Mouse (Mus musculus) kidney, postnatal 14 days (tissue): ENCODE measurements around the gene Rassf8.
A peak's percentile ranks its signal among the peaks of the same experiment; 100 is the strongest.

Experiments used
- DNase-seq: peaks from one replicate; pipeline ENCODE4 v3.0.0; 2022; ENCODE audit warnings: mixed read lengths

The Rassf8 gene

DNA sequence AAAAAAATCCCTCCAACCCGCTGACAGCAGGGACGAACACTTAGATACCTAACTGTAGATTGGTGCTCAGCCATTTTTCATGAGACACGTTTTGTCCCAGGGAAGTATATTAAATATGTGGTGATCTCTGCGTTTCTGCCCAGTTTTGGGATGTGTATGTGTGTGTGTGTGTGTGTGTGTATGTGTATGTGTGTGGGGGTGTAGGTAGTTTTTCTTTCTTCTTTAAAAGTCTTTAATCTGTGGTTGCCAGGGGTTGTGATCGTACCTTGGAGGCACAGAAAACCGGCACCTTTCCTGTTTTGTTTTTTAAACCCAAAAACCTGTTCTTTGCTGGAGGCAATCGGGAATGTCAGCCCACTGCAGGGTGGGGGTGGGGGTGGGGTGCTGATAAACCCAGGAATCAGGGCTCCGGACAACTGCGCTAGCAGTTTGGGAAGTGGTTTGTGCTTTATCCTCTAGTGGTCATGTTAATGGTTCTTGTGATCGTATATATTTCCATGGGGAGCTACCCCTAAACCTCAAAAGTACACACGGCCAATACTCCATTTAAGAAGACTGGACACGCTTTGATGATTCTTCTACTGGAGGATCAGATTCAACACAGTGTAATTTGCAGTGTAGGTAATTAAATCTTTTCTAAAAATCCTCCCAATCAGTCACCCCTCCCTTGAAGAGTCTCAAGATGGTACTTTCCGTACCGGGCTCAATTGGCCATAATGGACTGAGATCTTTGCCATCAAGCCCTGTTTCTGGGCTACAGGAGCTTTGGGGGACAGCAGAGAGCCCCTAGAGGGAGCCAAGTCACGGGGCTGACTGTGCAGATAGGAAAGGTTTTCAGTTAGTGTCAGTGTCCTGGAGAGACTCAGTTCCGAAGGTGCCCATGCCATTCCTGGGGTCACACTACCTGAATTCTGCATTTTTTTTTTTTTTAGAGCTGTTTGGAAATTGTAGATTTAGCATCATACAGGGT lies 1.4 kb downstream of the Rassf8 start:
- peak; percentile 38 for DNase-seq

DNA sequence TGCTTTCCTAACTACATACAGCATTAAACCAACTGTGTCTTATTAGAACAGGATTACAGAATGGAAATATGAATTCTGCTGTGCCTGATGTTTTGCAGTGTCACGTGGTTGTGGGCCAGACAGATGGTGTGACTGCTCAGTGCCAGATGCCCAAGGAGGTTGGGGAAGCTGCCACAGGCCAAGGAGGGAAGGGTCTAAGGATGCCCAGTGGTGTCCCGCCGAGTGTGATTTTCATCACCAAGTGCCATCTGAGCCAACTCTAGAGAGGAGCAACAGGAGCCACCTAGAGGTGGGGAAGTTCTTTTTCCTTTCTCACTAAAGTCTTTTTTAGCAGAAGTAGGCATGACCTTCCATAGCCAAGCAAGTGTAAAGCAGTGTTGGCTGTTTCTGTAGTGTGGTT lies 3.8 kb downstream of the Rassf8 start:
- no peak for DNase-seq

DNA sequence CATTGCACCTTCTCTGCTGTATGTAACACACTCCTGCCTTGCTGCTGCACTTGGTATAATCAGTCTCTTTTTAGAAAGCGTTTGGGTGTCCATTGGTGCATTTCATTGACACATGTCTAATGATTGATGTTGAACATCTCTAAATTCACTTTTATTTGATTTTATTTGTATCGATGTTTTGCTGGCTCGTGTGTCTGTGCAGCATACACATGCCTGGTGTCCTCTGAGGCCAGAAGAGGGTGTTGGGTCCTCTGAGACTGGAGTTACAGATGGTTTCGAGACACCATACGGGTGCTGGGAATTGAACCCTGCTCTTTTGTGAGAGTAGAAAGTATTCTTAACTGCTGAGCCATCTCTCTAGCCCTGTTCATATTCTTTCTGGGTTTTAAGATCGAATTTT lies 6.7 kb downstream of the Rassf8 start:
- DNase-seq: no peak

DNA sequence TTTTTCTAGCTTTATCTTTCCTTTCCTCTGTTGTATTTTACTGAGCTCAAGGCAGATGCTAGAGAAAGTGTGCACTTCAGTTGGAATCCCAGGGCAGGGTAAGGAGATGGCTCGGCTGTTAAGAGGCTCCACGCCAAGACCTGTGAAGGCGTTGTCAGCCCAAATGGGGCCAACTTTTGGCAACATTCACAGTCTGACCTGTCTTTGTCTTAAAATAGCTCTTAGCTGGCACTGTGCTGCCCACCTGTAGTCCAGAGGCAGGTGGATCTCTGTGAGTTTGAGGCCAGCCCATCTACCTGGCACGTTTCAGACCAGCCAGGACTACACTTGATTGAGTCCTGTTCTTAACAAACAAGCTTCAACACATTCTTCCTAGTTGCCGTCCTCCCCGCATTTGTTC lies 7.9 kb downstream of the Rassf8 start:
- DNase-seq: no peak

DNA sequence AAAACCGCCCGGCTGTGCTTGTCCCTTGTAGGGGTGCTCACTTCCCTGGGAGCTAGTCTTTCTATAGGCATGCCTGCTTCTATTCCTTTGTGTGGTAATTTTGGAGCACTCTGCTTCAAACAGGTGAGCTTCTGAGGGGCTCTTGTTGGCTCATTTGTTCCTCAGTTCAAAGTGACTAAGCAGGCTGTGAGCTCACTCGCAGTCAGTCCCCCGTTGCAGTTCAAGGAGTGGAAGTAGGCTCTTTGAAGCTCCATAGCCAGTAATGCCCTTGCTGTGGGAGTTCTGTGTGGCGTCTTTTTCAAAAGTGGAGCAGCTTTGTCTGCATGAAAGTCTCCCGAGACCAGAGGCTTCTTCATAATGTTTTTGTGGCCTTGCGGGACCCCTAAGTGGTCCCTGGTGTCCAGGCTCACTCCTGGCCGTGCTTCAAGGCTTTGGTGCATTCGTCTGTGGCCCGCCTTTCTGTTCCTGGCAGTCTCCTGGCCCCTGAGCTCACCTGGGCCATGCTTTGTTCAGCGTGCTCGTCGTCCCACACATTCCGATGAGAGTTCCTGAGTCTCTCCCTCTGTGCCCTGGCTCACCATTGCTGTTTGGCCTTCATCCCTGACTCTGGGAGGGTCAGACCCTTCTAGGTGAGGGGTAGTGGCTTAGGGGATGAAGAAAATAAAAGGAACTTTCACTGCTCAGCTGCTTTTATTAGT lies 9.5 kb downstream of the Rassf8 start:
- no peak for DNase-seq

DNA sequence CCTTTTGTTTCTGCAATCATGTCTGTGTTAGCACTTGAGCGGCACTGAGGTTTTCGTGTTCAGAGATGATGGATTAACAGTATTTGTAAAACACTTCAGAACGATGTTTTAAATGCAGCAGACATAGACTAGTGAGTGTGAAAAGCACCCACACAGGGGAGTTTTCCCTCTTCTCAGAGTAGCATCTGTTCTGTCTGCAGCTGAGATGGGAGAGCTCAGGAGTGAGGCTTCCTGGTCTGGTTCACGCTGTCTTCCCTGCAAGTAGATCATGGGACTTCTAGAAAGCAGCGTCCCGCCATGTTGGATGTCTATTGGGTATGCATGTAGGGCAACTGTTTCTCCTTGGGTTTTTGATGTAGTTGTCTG lies 10.1 kb downstream of the Rassf8 start:
- DNase-seq: no peak

DNA sequence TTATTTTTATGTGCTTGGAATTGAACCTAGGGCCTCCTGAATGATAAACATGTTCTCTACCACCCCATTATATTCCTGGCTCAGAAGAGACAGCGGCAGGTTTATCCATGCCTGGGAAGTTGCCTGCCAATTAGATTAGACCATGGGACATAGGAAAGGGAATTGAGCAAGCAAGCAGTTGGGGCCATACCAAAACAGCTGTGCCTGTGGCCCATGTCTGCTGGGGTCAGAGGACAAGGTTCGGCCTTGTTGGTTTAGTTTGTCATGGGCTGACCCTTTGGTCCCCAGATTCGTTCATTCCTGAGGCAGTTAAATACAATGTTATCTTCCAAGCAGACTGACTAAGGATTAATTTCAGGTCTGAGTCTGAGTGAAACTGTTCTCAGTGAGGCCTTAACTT lies 10.8 kb downstream of the Rassf8 start:
- DNase-seq: peak; percentile 32

DNA sequence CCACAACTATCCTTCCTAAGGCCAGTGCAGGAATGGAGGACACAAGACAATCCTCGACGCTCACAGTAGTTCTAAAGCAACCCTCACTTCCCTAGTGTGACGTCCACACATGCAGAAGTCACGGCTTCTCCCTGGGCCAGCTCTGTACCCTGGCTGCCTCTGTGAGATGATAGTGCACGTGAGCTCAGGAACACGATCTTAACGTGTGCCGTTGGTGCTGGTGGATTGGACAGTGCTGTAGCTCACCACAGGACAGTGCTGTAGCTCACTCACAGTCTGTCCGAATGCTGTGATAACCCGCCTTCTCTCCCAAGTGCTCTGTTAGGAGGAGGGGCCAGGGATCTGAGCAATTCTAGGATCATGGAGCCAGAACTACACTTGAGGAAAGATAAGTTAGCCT lies 12.1 kb downstream of the Rassf8 start:
- DNase-seq: no peak

DNA sequence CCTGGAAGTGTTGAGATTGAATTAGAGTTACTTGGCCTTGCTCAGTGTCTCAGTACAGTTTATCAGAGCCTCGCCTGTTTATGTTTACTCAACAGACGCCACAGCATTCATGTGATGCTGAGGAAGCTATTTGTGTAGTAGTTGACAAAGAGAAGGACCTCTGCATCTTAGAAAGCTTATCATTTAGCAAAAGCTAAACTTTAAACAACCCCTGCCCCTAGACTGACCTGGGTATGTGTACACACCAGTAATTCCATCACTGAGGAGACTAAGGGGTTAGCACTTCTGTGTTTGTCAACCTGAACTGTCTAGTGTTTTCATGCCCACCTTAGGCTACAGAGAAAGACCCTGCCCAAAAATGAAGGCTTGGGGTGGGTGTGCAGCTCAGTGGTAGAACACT lies 12.9 kb downstream of the Rassf8 start:
- no peak for DNase-seq

DNA sequence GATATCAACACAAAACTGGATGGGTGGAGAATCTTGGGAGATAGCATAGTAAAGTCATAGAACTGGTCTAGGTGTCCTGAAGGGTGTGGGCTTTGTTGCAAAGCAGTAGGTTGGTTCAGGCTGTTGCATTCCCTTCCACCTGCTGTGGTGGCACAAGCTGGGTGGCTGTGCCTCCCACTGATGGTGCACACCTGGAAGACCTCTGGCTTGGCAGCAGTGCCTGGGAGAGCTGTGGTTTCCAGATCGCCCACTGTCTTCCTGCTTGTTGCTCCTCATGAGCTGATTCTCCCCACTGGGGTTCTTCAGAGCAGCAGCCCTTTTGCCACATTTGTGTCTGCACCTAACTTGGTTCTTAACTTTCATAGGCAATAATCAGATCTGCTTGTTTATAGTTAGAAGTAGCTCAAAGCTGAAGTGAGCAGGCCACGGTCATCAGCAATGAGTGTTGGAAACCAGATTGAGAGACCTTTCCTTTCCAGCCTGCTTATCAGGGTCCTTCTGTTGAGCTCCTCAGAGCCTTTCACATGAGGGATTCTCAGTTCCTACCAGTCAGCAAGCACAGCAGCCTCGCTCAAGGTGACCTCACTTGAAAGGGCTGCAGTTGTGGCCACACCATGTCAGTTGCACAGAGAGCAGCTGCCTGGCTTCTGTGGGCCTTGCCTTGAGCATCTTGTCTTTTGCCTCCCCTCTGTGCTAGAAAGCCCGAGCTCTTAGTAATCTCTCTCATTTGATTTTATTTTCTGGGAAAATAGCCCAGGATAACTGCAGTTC lies 13.9 kb downstream of the Rassf8 start:
- no peak for DNase-seq

DNA sequence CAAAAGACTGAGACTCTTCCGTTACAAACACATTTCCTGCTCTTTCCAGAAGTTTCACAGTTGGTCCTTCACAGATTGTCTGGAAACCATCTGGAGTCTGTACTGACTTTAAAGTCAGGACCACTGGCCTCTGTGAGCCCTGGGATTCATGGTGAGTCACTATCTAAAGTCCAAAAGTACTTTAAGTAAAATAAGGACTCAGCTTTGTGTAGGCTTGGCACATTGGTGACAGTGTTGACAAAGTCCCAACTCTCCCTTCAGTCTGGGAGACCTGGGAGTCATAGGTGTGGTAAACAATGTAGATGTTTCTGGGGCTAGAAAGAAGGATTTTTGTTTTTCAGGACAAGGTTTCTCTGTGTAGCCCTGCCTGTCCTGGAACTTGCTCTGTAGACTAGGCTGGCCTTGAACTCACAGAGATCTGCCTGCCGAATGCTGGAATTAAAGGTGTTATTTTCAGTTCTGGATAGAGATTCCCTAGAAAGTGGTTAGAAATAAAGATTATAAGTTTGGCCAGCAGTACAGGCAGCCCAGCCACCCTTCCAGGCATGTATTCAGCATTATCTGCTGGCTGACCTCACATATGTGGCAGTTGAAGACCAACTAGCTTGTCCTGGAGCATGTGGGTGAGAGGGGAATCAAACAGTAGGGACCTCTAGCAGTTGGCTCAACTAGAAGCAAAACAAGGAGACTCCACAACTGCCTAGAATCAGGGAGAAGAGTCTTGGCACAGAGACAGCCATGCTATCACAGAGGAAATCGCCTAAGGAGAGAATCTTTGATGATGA lies 14.8 kb downstream of the Rassf8 start:
- no peak for DNase-seq

DNA sequence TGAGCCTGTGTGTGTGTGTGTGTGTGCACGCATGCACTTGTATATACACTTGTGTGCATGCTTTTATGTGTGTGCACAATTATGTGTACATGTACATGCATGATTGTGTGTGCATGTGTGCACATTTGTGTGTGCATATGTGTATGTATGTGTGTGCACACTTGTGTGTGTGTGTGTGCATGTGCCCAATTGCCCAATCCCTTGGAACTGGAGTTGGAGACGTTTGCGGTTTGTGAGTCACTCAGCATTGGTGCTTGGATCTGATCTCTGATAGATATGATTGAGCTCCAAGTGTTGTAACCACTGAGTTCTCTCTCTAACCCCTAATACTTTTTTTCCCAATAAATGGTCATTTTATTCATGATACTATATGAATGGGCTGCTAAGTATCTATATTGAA lies 15.5 kb downstream of the Rassf8 start:
- DNase-seq: no peak

DNA sequence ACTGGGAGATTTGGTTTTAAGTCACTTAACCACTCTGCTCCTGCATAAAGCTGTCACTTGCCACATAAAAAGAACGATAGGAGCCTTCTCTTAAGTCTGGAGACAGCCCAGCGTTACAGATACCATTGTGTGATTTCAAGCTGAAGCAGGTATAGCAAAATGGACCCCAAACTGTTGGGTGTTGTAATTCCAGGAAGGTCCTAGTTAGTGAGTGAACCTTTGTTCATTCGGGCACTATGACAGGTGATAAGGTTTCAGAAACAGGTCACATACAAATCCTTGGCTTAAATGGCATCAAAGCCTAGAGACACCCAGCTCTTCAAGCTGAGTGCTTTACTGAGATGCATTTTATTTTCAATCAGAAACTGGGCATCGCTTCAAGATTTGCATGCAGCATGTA lies 16.5 kb downstream of the Rassf8 start:
- DNase-seq: no peak

DNA sequence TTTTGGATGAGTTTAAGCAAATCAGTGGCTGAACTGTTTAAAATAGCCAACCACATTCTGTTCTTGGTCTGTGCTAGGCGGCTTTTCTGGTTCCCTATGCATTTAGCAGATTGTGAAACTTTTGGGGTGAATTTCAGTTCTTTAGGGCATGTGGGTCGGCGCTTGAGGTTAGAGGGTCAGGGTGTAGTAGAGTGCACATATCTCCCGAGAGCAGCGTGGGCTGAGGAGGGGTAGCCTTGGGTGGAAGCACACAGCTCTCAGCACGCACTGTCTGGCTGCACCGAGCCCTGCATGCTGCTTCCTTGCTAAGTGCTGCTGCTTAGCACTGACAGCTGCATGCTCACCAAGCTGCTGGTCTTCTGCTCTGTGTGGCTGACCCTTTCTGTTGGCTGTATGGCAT lies 18.5 kb downstream of the Rassf8 start:
- no peak for DNase-seq

DNA sequence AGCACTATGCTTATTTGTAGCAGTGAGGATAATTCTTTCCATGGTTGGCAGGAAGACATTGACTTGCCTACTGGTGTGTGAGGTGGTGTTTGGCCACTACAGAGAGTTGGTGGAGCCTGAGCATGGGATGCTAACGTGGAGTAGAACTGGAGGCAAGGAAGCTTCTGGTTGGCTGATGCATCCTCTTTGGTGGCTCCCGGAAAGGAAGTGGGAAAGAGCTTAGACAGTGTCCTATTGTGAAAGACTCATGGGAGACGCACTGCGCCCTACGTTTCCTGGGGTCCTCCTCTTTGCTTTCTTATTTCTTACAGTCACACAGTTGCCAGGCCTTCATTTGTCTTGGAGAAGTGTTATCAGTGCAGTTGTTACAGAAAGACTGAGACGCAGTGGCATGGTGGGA lies 20.4 kb downstream of the Rassf8 start:
- DNase-seq: no peak

DNA sequence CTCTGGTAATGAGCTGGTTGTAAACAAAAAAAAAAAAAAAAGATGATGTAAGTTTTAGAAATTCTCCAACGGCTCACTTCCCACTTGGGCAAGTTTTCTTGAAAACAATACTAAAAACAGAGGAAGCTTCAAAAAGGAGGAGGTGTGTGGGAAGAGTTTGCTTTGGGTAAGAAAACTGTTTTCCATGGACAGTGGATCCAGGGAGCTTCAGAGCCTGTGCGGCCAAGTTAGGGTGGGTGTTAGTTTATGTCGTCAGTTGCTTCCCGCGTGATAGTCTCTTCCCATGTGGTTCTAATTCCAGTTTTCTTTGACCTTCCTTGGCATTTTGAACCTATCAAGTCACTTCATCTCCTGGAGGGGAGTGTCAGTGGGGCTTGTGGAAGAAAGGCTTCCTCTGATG lies 21.1 kb downstream of the Rassf8 start:
- DNase-seq: no peak

DNA sequence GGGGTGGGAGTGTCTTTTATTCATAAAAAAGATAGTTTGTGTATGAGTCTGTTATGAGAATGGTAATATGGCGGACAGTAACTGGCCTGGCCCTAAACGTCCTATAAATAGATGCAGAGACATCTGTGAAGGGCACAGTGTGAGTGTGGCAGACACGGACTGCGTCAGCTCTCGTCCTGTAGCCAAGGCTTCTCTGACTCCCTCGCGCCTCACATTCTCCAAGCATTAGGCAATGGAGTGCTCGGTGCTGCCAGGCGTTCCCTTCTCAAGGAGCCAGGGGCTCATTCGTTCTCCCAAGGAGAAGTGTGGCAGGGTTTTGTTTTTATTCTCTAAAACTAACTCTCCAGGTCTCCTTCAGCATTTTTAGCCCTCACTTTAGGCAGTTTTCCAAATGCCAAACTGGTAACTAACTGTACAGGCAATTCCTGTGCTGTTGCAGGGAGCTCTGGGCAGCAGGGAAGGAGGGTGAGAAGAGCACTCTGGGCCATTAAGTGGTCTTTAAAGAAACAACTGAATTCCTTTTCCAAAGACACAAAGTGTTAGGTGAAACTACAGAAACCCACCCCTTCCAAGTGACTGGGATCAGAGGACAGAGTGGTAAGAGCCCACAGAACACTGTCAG lies 22.2 kb downstream of the Rassf8 start:
- DNase-seq: peak; percentile 49

DNA sequence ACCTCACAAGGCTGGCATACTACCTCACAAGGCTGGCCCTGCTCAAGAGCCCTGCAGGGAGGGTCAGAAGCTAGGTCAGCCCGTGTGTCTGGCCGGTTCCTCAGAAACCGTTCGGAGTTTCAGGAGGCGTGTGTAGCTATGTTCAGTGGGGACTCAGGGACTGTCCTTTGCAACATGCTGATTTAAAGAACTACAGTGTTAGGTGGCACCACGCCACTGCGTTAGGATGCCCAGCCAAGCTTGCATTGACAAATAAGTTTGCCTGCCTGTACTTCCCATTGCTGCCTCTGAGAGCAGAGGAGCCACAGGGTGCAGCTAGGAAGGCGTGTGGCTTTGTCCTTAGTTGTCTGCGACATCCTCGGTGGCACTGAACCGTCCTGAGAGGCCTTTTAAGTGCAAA lies 23.3 kb downstream of the Rassf8 start:
- no peak for DNase-seq

DNA sequence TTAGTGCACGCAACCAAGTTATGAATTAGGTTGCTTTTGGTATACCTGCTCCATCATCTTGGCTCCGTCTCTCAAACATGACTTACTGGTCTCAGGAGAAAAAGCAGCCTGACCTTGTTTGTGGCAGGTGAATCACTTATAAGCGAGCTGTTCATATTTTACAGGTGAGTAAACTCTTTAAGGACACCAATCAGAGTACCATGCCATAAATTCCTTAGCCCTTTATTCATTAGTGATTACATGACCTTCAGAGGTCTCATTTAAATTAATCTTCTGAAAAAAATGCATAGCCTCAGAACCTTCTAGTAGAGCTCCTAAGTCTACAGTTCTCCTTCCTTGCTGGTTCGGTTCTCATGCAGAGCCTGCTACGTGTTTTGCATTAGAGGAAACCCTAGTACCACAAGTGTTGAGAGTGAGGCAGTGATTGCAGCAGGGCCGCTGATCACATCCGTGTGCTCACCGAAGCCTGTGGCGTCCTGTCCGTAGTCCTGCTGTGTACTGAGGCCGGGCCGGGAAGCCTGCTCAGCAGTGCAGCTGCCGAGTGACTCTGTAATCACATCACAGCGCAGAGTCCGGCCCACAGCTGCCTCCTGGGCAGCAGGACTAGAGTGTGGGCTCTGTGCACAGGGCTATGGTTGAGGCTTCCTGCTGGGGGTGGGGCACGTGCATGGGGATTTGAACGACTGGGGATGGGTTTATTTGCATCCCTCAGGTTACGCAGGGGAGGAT lies 23.9 kb downstream of the Rassf8 start:
- no peak for DNase-seq

DNA sequence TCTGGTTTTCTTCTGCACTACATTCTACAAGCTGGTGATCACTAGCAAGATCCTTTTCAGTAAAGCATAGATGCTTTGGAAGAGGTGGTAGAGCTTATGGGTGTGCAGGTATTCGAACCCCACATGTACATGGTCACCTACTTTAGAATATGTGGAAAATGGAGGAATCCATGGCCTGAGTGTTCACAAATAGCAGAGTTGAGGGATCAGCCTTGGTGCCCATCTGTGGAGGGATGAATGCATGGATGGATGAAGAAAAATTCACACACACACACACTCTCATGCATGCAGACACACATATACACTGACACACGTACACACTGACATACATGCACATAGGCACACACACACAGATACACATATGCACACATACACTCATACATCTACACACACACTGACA lies 27.9 kb downstream of the Rassf8 start:
- DNase-seq: no peak

DNA sequence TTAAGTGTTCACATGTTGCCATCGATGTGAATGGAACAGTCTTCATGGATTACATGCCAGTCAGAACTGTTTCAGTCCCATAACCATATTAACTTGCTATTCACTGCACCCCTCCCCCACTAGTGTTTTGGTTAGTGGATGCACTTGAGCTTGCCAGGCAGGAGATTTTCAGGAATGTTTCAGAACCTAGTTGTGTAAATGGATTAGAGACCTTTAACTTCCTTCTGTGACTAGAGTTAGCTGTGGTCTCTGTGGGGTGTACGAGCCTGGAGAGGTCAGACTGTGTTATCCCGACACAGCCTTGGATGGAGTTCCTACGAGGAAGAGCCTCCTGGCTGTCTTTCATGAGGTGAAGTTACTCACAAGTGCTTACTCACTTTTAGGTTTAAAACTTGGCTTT lies 29.7 kb downstream of the Rassf8 start:
- DNase-seq: no peak

DNA sequence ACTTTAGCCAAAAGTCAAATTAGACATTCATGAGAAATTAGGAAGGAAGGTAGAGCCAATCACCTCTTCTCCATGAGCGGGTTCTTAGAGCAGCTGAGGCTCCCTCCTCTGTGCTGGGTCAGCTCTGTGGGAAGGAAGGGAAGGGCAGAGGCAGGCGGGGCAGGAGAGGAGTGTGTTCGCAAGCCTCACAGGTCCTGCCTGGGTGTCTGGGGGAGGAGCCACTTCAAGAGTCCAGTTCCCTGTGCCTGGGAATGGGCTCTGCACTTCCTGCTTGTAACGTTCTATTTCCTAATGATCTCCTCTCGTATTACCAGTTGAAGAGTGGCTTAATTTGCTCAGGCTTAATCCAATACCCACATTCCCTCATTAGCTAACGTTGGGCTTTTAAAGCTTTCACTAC lies 32.8 kb downstream of the Rassf8 start:
- DNase-seq: peak; percentile 35
